Mouse (Mus musculus): ENCODE measurements around the gene Tnnc1.

GRCm38 (mm10) chr14:31195968-31196367 lies 12.1 kb upstream of the Tnnc1 start:
- no peak for TF ChIP-seq POLR2A (IDR thresholded peaks at IDR 0.05; ENCODE audit: insufficient read depth, low read depth, low read length)
- no peak for TF ChIP-seq CTCF (IDR thresholded peaks at IDR 0.05; ENCODE audit: insufficient read depth, low read depth, low read length)

Measured in olfactory bulb, adult 2 months (tissue).